Mouse (Mus musculus) embryonic fibroblast, embryonic 13.5 days (primary cell): ENCODE measurements around the gene Col8a1. TPM values are rescaled to one million over a fixed set of nuclear protein-coding genes. Genes with fewer than 3 reads are reported as not detected.

Source experiments
- H3K27ac ChIP-seq: 2 replicates; pipeline ENCODE4 v1.5.1; 2012; ENCODE audit warnings: low read length, control low read depth, inconsistent platforms; ENCODE audit not compliant: insufficient read depth
- H3K4me1 ChIP-seq: 2 replicates; pipeline ENCODE4 v1.6.1; 2011; ENCODE audit warnings: low read length; ENCODE audit not compliant: control insufficient read depth, insufficient read depth
- H3K4me3 ChIP-seq: 2 replicates; pipeline ENCODE4 v1.5.1; 2011; ENCODE audit warnings: mild to moderate bottlenecking, control low read depth, low read length; ENCODE audit not compliant: insufficient read depth
- CTCF ChIP-seq: IDR thresholded peaks from 2 replicates; pipeline ENCODE4 v1.5.1; 2011; ENCODE audit warnings: mild to moderate bottlenecking, control low read depth, low read length, moderate library complexity, borderline replicate concordance; ENCODE audit not compliant: insufficient read depth
- POLR2A ChIP-seq: IDR thresholded peaks from 2 replicates; pipeline ENCODE4 v1.6.1; 2011; ENCODE audit warnings: low read depth, mild to moderate bottlenecking, control low read depth, low read length, moderate library complexity
- polyA plus RNA-seq: library from polyadenylated mRNA; stranded (reverse); fragments of >200 nt; gene quantifications from 2 replicates; pipeline ENCODE4 v1.2.4, GENCODE M21; 2011; ENCODE audit warnings: low read depth; ENCODE audit not compliant: missing spikeins, insufficient read length

Gene Col8a1
- polyA plus RNA-seq, 1 experiment = 294 TPM

DNA sequence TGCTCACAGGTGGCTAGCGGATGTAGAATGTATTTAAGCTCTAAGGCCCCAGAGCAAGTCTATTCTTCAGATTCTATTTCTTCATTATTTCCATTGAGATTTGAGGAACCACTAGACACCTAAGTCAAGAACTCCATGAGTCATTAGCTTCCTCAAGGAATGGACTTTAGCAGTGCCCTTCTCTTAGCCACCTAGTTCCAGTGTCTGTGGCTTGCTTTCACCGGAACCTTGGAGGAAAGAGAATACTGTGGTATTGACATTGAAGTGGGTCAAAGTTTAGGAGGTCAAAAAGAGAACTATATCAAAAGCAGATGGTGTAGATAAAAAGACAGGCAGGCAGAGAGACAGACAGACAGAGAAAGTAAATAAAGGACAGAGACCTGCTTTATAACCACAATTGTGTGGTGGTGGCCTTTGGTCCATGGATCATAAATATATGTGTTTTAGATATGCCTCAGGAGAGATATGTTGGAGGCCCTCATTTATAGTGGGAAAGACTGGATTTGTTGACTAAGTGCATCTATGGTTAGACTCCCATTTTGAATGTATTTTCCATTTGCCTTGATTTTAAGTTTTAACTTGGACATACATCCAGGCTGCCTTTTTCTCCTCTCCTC, 60.5 kb downstream of the Col8a1 start:
- TF ChIP-seq CTCF = no peak
- no peak for TF ChIP-seq POLR2A
- Histone ChIP-seq H3K27ac (peak overlapping the region; percentile 17; the same call in 1 of the 2 replicates), H3K4me3 (no peak overlapping the region), H3K4me1 (peaks cover 11% of the 10 kb centered on the region)

DNA sequence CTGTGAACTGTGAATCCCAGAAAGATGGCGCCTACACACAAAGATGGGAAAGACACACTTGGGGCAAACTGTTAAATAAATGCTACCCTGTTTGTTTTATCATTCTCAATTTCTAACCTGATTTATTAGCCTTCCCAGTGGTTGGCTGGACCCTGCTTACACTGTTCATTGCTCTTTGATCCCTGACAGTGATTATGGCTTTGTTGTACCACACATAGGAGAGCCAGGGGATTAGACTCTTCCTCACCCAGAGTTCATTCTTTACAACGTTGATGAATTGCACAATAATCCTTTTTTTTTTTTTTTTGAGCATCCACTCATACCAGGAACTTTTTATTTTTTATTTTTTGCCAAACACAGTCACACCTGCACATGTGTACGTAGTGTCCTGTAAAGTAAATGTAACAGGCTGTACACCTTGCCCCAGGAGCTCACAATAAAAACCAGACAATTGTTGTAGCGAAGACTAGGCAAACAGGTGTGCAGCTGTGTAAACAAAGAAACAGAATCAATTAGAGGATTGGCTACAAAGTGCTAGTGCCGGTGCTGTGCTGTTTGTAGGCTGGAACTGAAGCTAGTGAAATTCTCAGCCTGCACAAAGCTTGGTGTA, 68.6 kb downstream of the Col8a1 start:
- peaks cover 10% of the 10 kb centered on the region for H3K4me1 ChIP-seq
- H3K27ac ChIP-seq = peak overlapping the region; percentile 57
- TF ChIP-seq POLR2A = no peak
- TF ChIP-seq CTCF = no peak
- H3K4me3 ChIP-seq = no peak overlapping the region

DNA sequence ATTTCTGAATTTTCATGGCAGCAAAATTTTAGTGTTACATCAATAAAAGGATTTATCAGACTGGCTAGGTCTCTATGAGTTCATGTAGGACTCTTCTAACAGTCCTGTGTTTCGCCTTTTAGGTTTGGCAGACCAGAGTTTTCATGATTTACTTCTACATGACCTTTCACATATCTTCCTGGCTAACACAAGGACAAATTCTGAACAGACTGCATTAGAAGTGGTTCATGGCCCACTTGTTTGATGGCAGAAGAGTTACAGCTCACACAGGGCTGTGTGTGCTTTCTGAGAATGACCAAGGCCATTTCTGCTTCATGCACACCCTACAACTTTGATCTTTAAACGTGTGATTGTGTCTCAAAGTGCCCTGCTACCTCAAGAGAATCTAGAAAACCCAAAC, 82.3 kb downstream of the Col8a1 start:
- H3K4me3 ChIP-seq = no peak overlapping the region
- no peak for TF ChIP-seq CTCF
- no peak for TF ChIP-seq POLR2A
- peaks cover 8% of the 10 kb centered on the region for H3K4me1 ChIP-seq
- peak overlapping the region; percentile 100 for H3K27ac ChIP-seq

- H3K27ac ChIP-seq = peak overlapping the region; percentile 100
- TF ChIP-seq POLR2A = no peak
- no peak for TF ChIP-seq CTCF
Observed at GRCm38 (mm10) chr16:57671637-57672036, 82.9 kb downstream of the Col8a1 start.

GRCm38 (mm10) chr16:57669348-57669747, 85.2 kb downstream of the Col8a1 start:
- Histone ChIP-seq H3K4me1 (peaks cover 14% of the 10 kb centered on the region), H3K4me3 (no peak overlapping the region), H3K27ac (peak overlapping the region; percentile 68)
- no peak for TF ChIP-seq CTCF
- TF ChIP-seq POLR2A = no peak

More at GRCm38 (mm10) chr16:57671637-57672036, 82.9 kb downstream of the Col8a1 start:
- Histone ChIP-seq H3K4me3 (no peak overlapping the region), H3K4me1 (peaks cover 8% of the 10 kb centered on the region)

DNA sequence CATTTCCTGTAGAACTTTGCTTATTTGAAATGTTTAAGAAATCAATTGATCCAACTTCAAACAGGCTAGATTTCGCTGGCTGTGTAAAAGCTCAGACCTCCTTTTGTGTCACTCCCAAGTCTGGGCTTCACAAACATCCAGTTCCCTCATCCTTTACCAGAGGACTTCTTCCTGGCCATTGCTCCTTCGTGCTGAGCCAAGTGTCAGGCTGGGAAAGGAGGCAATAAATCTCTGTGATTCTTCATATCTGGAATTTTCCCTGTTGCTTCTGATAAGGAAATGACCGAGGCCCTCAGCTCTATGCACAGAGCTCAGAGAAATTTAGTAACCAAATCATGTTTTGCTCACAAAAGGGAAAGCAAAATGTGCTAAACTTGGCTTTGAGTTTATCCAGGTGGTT, 91.9 kb downstream of the Col8a1 start:
- H3K4me3 ChIP-seq = no peak overlapping the region
- TF ChIP-seq POLR2A = no peak
- H3K4me1 ChIP-seq = peaks cover 11% of the 10 kb centered on the region
- H3K27ac ChIP-seq = peak overlapping the region; percentile 60

DNA sequence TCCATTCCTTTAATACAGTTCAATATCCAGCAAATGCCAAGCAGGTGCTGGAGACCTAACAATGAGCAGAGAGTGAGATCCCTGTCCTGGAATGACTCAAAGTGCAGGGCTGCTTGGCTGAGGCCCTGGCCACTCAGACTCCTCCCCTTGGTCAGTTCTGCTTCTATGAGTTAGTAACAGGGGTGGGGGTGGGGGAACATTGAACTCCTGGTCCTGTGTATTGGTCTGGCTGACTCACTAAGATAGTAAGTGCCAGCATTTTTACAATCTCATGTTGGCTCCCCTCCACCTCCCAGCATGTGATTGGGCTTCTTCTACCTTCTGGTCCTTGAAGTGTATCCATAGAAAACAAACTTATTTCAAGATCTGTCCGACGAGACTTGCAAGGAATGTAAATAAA, 104.6 kb downstream of the Col8a1 start:
- H3K4me3 ChIP-seq = no peak overlapping the region
- H3K4me1 ChIP-seq = peaks cover 13% of the 10 kb centered on the region
- TF ChIP-seq POLR2A (no peak), CTCF (no peak)
- H3K27ac ChIP-seq = peak overlapping the region; percentile 29

DNA sequence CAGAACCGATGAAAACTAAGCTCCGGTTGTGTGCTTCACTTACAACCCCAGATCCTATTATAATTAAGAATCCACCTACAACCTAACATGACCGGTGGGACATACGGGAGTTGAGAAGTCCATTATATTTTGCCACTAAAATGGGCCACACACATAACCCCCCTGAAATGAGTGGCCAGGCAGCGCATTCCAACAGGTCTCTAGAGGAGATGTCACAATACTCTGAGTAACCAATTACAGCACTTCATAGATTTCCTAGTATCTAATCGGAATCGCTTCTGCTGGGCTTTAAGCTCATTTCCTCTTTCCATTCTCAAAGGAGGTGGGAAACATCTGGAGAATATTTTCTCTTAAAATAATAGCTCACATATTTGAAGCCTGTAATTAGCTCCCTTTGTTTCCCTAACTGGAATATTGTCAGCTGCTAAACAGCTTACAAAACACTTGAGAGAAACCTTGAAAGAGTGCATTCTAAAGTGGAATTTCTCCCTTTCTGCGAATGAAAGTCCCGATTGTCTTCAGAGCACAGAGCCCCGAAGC, 113.1 kb downstream of the Col8a1 start:
- H3K4me1 ChIP-seq = peaks cover 2% of the 10 kb centered on the region; the same call in 1 of the 2 replicates
- no peak for TF ChIP-seq POLR2A
- TF ChIP-seq CTCF = no peak
- no peak overlapping the region for H3K27ac ChIP-seq
- no peak overlapping the region for H3K4me3 ChIP-seq

GRCm38 (mm10) chr16:57634766-57635165, 119.8 kb downstream of the Col8a1 start:
- Histone ChIP-seq H3K4me3 (no peak overlapping the region), H3K27ac (peak overlapping the region; percentile 38), H3K4me1 (no peaks in the 10 kb centered on the region)
- TF ChIP-seq CTCF = no peak
- no peak for TF ChIP-seq POLR2A

GRCm38 (mm10) chr16:57634191-57634590, 120.3 kb downstream of the Col8a1 start:
- Histone ChIP-seq H3K4me3 (no peak overlapping the region), H3K27ac (no peak overlapping the region), H3K4me1 (no peaks in the 10 kb centered on the region)
- TF ChIP-seq CTCF (peak; percentile 80), POLR2A (no peak)

DNA sequence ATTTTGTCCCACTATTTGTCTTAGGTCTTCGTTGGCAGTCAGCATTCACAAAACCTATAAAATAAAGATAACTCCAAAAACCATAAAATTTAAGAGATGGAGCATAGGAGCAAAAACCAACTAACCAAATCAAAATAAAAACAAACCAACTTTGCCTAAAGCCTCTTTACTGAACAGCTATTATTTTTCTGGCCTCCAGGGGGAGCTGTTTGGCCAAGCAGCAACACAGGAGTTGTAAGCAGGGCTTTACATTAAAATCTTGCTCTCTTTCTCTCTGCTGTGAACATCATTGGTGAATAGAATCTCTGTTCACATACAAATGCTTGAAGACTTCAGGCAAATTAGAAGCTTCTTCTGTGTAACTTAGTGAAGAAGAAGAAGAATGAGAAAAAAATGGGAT, 142.8 kb downstream of the Col8a1 start:
- H3K4me3 ChIP-seq = no peak overlapping the region
- TF ChIP-seq CTCF (0 out of 2 replicates have a peak, but pooled peaks have one; percentile 27), POLR2A (no peak)
- no peak overlapping the region; the same call in 1 of the 2 replicates for H3K27ac ChIP-seq
- H3K4me1 ChIP-seq = peaks cover 4% of the 10 kb centered on the region
